Mouse (Mus musculus): Measurements from ENCODE around the gene Peg10. TPM values are rescaled to one million over a fixed set of nuclear protein-coding genes. Genes with fewer than 3 reads are reported as not detected.

Gene Peg10
- under 0.01 TPM in 1 of 2 replicates, not detected in the other for total RNA-seq (2012; rRNA removed)
- total RNA-seq (2014; rRNA removed) = not detected in 2 replicates
- polyA plus RNA-seq (2012; ENCODE audit: insufficient read length, low read depth) = not detected in 2 replicates

- DNase-seq (ENCODE audit: extremely low read depth) = no peak
- Histone ChIP-seq H3K27ac (ENCODE audit: insufficient read depth, low read depth) (no peak within 1 kb of the TSS), H3K36me3 (replicated peaks in 1 of 2; ENCODE audit: control insufficient read depth in 1 of 2, insufficient read depth in 1 of 2, low read length in 1 of 2) (no peaks in the 10 kb centered on the region), H3K9me3 (replicated peaks; ENCODE audit: low read length) (peaks cover 25% of the 10 kb centered on the region), H3K4me3 (replicated peaks in 1 of 3; ENCODE audit: low read depth in 2 of 3, low read length in 2 of 3, poor library complexity in 1 of 3) (no peak within 1 kb of the TSS), H3K4me1 (ENCODE audit: control insufficient read depth in 1 of 2, insufficient read depth in 2 of 2) (no peaks in the 10 kb centered on the region), H3K4me2 (ENCODE audit: insufficient read depth, low read depth, poor library complexity, severe bottlenecking) (no peak within 1 kb of the TSS), H3K9ac (ENCODE audit: insufficient read depth, low read depth) (no peak within 1 kb of the TSS), H3K79me2 (replicated peaks; ENCODE audit: control insufficient read depth, extremely low read depth, insufficient read depth, poor library complexity, severe bottlenecking) (no peaks in the 10 kb centered on the region), H3K27me3 (replicated peaks) (no peaks in the 10 kb centered on the region)
- TF ChIP-seq JUND (conservative IDR thresholded peaks at IDR 0.05; ENCODE audit: low read depth, low read length) (no peak), MAX (IDR thresholded peaks at IDR 0.05; ENCODE audit: low read length) (no peak), MAFK (IDR thresholded peaks at IDR 0.05; ENCODE audit: insufficient replicate concordance, low read length) (no peak), GABPA (IDR thresholded peaks at IDR 0.05; ENCODE audit: insufficient replicate concordance, low read depth, low read length) (no peak), EP300 (IDR thresholded peaks at IDR 0.05; ENCODE audit: low read length) (no peak), POLR2A (IDR thresholded peaks at IDR 0.05; ENCODE audit: low read depth, low read length) (no peak), ZMIZ1 (IDR thresholded peaks at IDR 0.05; ENCODE audit: low read depth, low read length) (no peak), USF1 (IDR thresholded peaks at IDR 0.05; ENCODE audit: low read depth, low read length) (no peak), E2F4 (IDR thresholded peaks at IDR 0.05; ENCODE audit: insufficient replicate concordance, low read depth, low read length) (no peak), ZNF384 (IDR thresholded peaks at IDR 0.05; ENCODE audit: low read depth, low read length) (no peak), POLR2AphosphoS2 (IDR thresholded peaks at IDR 0.05; ENCODE audit: low read depth, low read length) (no peak), BHLHE40 (IDR thresholded peaks at IDR 0.05; ENCODE audit: low read depth, low read length) (no peak), ZC3H11A (IDR thresholded peaks at IDR 0.05; ENCODE audit: low read depth, low read length) (no peak), SMC3 (IDR thresholded peaks at IDR 0.05; ENCODE audit: low read depth, low read length) (no peak), MAZ (IDR thresholded peaks at IDR 0.05; ENCODE audit: low read depth, low read length) (no peak), MEF2A (IDR thresholded peaks at IDR 0.05; ENCODE audit: borderline replicate concordance, low read depth, low read length) (no peak), JUN (IDR thresholded peaks at IDR 0.05; ENCODE audit: insufficient read depth, low read depth, low read length) (no peak), PAX5 (IDR thresholded peaks at IDR 0.05; ENCODE audit: low read length) (no peak), ELF1 (IDR thresholded peaks at IDR 0.05; ENCODE audit: low read depth, low read length) (no peak)
- in situ Hi-C loops (cut with MboI; ENCODE audit: low pct_ligation_motif_present, low pct_unique_long_range_greater_than_20kb, low sequenced_read_pairs) = no loop called here
- dilution Hi-C loops (cut with MboI; ENCODE audit: extremely low pct_ligation_motif_present, extremely low pct_unique_long_range_greater_than_20kb, low sequenced_read_pairs) = no loop called here
These were observed at the start of gene Peg10, which contains the start of gene Sgce for GRCm38 (mm10) chr6:4746696-4747439. TSS of gene Peg10 (plus strand) at chr6:4747306. TSS of gene Sgce (minus strand) at chr6:4747207.

DNA sequence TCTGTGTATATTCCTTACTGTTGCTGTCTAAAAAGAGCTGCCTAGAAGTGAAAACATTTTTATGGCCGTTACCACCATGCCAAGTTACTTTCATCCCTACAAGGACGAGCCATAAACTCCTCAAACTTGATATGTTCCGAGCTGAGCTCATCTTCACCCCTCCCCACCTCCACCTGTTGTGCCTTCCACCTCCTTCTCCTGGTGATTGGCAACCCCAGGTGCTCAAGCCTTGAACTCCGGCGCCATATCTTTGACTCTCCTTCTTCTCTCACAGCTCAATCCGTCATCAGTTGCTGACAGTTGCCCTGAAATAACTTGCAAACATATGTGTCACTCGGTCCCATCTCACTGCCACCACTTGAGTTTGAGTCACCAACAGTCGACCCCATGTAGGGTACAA is 45.5 kb upstream of the Peg10 start:
- Histone ChIP-seq H3K9me3 (replicated peaks; ENCODE audit: low read length) (no peaks in the 10 kb centered on the region), H3K27me3 (replicated peaks) (no peaks in the 10 kb centered on the region), H3K79me2 (replicated peaks; ENCODE audit: control insufficient read depth, extremely low read depth, insufficient read depth, poor library complexity, severe bottlenecking) (no peaks in the 10 kb centered on the region), H3K4me1 (ENCODE audit: control insufficient read depth in 1 of 2, insufficient read depth in 2 of 2) (peaks cover 0 to 7% of the 10 kb centered on the region in 2 experiments; a peak in 1 of 4 replicates), H3K9ac (ENCODE audit: insufficient read depth, low read depth) (no peak overlapping the region), H3K4me3 (replicated peaks in 1 of 3; ENCODE audit: low read depth in 2 of 3, low read length in 2 of 3, poor library complexity in 1 of 3) (no peak overlapping the region), H3K36me3 (replicated peaks in 1 of 2; ENCODE audit: control insufficient read depth in 1 of 2, insufficient read depth in 1 of 2, low read length in 1 of 2) (no peaks in the 10 kb centered on the region), H3K4me2 (ENCODE audit: insufficient read depth, low read depth, poor library complexity, severe bottlenecking) (no peak overlapping the region), H3K27ac (ENCODE audit: insufficient read depth, low read depth) (no peak overlapping the region)
- dilution Hi-C loops (cut with MboI; ENCODE audit: extremely low pct_ligation_motif_present, extremely low pct_unique_long_range_greater_than_20kb, low sequenced_read_pairs) (no loop called here), in situ Hi-C loops (cut with MboI; ENCODE audit: low pct_ligation_motif_present, low pct_unique_long_range_greater_than_20kb, low sequenced_read_pairs) (no loop called here)
- no peak for DNase-seq (ENCODE audit: extremely low read depth)
- TF ChIP-seq USF1 (IDR thresholded peaks at IDR 0.05; ENCODE audit: low read depth, low read length) = no peak
- TF ChIP-seq MAFK (IDR thresholded peaks at IDR 0.05; ENCODE audit: insufficient replicate concordance, low read length) = no peak
- TF ChIP-seq MXI1 (IDR thresholded peaks at IDR 0.05; ENCODE audit: low read depth, low read length) = no peak
- no peak for TF ChIP-seq HCFC1 (IDR thresholded peaks at IDR 0.05; ENCODE audit: low read depth, low read length)
- no peak for TF ChIP-seq ZMIZ1 (IDR thresholded peaks at IDR 0.05; ENCODE audit: low read depth, low read length)
- no peak for TF ChIP-seq ELF1 (IDR thresholded peaks at IDR 0.05; ENCODE audit: low read depth, low read length)
